Mouse (Mus musculus): ENCODE measurements around the gene Rev1. TPM values are rescaled to one million over a fixed set of nuclear protein-coding genes. Genes with fewer than 3 reads are reported as not detected.
"Not testable (repeated sequence)": the region's sequence is repeated elsewhere in the genome, so short reads cannot be mapped to it uniquely, and the experiment has no call there.

Gene Rev1
- polyA plus RNA-seq, 1 experiment from 2014 or later, result 35.8 TPM

DNA sequence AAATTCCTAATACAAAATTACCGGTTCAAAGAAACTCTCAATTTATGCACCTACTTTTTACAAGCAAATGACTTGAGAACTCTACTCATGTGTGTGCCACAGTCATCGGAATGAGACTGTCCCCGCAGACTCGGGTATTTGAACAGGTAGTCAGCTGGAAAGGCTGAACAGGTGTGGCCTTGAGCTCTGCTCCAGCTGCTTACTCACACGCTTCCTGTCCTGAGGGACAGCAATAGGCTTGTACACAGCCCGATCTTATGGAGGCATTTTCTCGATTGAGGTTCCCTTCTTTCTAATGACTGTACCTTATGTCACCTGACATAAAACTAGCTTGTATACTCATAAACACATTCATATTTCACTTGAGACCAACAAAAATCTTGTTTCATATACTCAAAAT is 19.8 kb downstream of the Rev1 start:
- Histone ChIP-seq H3K27me3 (ENCODE audit: control insufficient read depth, insufficient read depth, low read length) (no peaks in the 10 kb centered on the region), H3K4me2 (ENCODE audit: low read length) (no peak overlapping the region), H3K9me3 (ENCODE audit: control insufficient read depth, low read length) (no peaks in the 10 kb centered on the region), H3K36me3 (ENCODE audit: control insufficient read depth, insufficient read depth, low read length) (no peaks in the 10 kb centered on the region), H3K4me3 (replicated peaks; ENCODE audit: low read depth, low read length) (no peak overlapping the region), H3K4me1 (ENCODE audit: control insufficient read depth, insufficient read depth, low read length) (no peaks in the 10 kb centered on the region), H3K9ac (replicated peaks; ENCODE audit: low read length) (no peak overlapping the region), H3K27ac (replicated peaks; ENCODE audit: low read depth, low read length) (no peak overlapping the region)
- DNase-seq (no peak), ATAC-seq (ENCODE audit: low FRiP score, low TSS enrichment) (no peak)
- 93% methylated on average over 7 of the region's 7 CpGs for WGBS

DNA sequence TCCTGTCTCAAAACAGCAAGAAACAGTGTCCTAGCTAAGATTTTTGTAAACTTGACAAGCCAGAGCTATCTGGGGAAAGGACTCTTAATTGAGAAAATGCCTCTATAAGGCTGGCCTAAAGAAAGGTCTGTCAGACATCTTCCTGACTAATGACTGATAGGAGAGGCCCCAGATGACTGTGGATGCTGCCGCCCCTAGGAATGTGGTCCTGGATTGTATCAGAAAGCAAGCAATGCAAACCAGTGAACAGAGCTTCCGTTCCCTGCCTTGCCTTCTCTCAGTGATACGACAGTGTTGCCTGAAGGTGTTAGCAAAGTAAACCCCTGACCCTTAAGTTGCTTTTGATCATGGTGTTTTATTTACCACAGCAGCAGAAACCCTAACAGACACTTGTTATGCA is 25.8 kb downstream of the Rev1 start:
- no peaks in the 10 kb centered on the region for H3K9me3 ChIP-seq (ENCODE audit: control insufficient read depth, low read length)
- WGBS, result 87% methylated on average over 3 of the region's 3 CpGs

DNA sequence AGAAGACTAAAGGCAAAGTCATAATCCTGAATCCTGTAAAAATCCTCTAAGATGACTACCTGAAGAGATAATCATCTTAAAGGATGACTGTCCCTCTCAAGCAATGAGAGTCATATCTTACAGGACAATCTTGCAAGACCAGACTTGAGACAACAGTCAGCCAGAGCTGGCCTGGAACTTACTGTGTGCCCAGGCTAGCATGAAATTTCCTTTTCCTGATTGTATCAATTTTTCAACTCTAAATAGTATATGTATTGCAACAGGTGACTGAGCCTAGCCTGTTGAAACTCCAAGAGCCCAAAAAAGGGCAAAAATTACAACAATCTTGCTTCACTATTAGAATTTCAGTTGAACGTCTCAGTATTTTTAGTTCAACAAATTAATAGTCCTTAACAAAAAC is 26.4 kb downstream of the Rev1 start:
- Histone ChIP-seq H3K9ac (replicated peaks; ENCODE audit: low read length) (no peak overlapping the region), H3K27ac (replicated peaks; ENCODE audit: low read depth, low read length) (no peak overlapping the region), H3K4me2 (ENCODE audit: low read length) (no peak overlapping the region), H3K27me3 (ENCODE audit: control insufficient read depth, insufficient read depth, low read length) (no peaks in the 10 kb centered on the region), H3K4me1 (ENCODE audit: control insufficient read depth, insufficient read depth, low read length) (no peaks in the 10 kb centered on the region), H3K36me3 (ENCODE audit: control insufficient read depth, insufficient read depth, low read length) (peaks cover 16% of the 10 kb centered on the region; the same call in 1 of the 2 replicates), H3K4me3 (replicated peaks; ENCODE audit: low read depth, low read length) (no peak overlapping the region), H3K9me3 (ENCODE audit: control insufficient read depth, low read length) (no peaks in the 10 kb centered on the region)
- DNase-seq (no peak), ATAC-seq (ENCODE audit: low FRiP score, low TSS enrichment) (no peak)
- WGBS, result 96% methylated on average over 1 of the region's 1 CpGs

More for the DNA sequence above, 25.8 kb downstream of the Rev1 start:
- no peak for DNase-seq
- Histone ChIP-seq H3K4me3 (replicated peaks; ENCODE audit: low read depth, low read length) (no peak overlapping the region), H3K9ac (replicated peaks; ENCODE audit: low read length) (no peak overlapping the region), H3K36me3 (ENCODE audit: control insufficient read depth, insufficient read depth, low read length) (peaks cover 11% of the 10 kb centered on the region; the same call in 1 of the 2 replicates), H3K4me2 (ENCODE audit: low read length) (no peak overlapping the region), H3K27me3 (ENCODE audit: control insufficient read depth, insufficient read depth, low read length) (no peaks in the 10 kb centered on the region), H3K4me1 (ENCODE audit: control insufficient read depth, insufficient read depth, low read length) (no peaks in the 10 kb centered on the region), H3K27ac (replicated peaks; ENCODE audit: low read depth, low read length) (no peak overlapping the region)
- ATAC-seq (ENCODE audit: low FRiP score, low TSS enrichment), result no peak

DNA sequence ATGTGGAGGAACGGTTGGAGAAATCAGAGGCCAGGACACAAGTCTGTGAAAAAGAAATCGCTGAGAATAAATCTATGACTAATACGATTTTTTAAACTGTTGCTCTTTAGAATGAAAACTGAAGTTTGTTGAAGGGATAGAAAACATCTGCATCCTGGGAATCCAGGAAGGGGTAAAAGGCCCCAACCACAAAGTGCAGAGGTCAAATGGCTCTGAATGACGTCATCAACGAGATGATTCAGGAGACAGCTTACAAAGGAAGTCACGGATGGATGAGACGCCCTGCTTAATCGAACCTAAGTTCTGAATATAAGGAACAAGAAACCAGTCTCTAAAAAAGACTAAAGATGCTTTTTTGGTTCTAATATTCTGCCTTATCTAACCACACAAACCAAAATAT is 48.3 kb downstream of the Rev1 start:
- no peak for ATAC-seq (ENCODE audit: low FRiP score, low TSS enrichment)
- no peaks in the 10 kb centered on the region for H3K9me3 ChIP-seq (ENCODE audit: control insufficient read depth, low read length)
- 77% methylated on average over 8 of the region's 8 CpGs for WGBS
- H3K9ac ChIP-seq (replicated peaks; ENCODE audit: low read length), result no peak overlapping the region
- no peak overlapping the region for H3K4me3 ChIP-seq (replicated peaks; ENCODE audit: low read depth, low read length)
- no peaks in the 10 kb centered on the region for H3K27me3 ChIP-seq (ENCODE audit: control insufficient read depth, insufficient read depth, low read length)
- peaks cover 53% of the 10 kb centered on the region for H3K36me3 ChIP-seq (ENCODE audit: control insufficient read depth, insufficient read depth, low read length)
- no peaks in the 10 kb centered on the region for H3K4me1 ChIP-seq (ENCODE audit: control insufficient read depth, insufficient read depth, low read length)
- no peak overlapping the region for H3K27ac ChIP-seq (replicated peaks; ENCODE audit: low read depth, low read length)
- DNase-seq, result no peak
- no peak overlapping the region for H3K4me2 ChIP-seq (ENCODE audit: low read length)

DNA sequence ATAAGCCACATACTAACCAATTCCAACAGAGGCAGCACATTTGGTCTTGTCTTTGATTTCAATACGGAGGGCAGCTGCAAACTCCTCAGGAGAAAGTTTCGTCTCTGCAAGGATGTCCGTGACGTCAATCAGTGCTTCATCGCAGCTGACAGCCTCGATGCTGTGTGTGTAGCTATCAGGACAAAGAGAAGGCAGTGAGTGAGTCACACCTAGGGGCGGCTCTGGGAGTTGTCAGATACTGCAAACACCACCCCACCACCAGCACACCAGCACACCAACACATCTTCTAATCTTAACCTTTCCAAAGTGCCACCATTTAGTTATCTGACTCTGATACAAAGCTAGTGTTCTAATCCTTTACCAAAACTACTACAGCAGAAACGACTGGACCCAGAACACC is 58.3 kb downstream of the Rev1 start:
- ATAC-seq (ENCODE audit: low FRiP score, low TSS enrichment) (no peak), DNase-seq (no peak)
- no peaks in the 10 kb centered on the region for H3K27me3 ChIP-seq (ENCODE audit: control insufficient read depth, insufficient read depth, low read length)
- H3K9me3 ChIP-seq (ENCODE audit: control insufficient read depth, low read length), result no peaks in the 10 kb centered on the region
- H3K4me3 ChIP-seq (replicated peaks; ENCODE audit: low read depth, low read length), result no peak overlapping the region
- 90% methylated on average over 8 of the region's 8 CpGs for WGBS
- H3K9ac ChIP-seq (replicated peaks; ENCODE audit: low read length), result no peak overlapping the region
- H3K27ac ChIP-seq (replicated peaks; ENCODE audit: low read depth, low read length), result no peak overlapping the region
- H3K4me1 ChIP-seq (ENCODE audit: control insufficient read depth, insufficient read depth, low read length), result no peaks in the 10 kb centered on the region
- H3K36me3 ChIP-seq (ENCODE audit: control insufficient read depth, insufficient read depth, low read length), result peaks cover 63% of the 10 kb centered on the region
- H3K4me2 ChIP-seq (ENCODE audit: low read length), result no peak overlapping the region

DNA sequence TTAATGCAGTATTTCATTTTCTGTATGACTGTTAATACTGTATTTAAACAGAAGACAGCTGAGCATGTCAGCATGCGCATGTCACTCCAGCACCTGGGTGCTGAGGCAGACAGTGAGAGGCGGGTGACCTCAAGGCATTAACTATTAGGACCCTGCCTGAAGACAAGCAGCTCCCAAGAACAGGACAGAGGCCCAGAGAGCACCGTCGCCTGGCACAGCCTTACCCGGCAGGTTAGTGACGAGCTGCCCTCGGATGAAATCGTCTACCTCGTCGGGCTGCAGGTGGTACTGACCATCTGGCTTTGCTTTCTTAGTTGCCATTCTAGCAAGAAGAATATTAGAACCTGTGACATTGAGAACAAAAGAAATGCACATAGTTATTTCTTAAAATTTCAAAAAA is 62.3 kb downstream of the Rev1 start:
- H3K4me2 ChIP-seq (ENCODE audit: low read length), result no peak overlapping the region
- H3K4me1 ChIP-seq (ENCODE audit: control insufficient read depth, insufficient read depth, low read length), result no peaks in the 10 kb centered on the region
- H3K27ac ChIP-seq (replicated peaks; ENCODE audit: low read depth, low read length), result no peak overlapping the region
- ATAC-seq (ENCODE audit: low FRiP score, low TSS enrichment), result no peak
- H3K4me3 ChIP-seq (replicated peaks; ENCODE audit: low read depth, low read length), result no peak overlapping the region
- H3K9ac ChIP-seq (replicated peaks; ENCODE audit: low read length), result no peak overlapping the region
- H3K27me3 ChIP-seq (ENCODE audit: control insufficient read depth, insufficient read depth, low read length), result no peaks in the 10 kb centered on the region
- no peak for DNase-seq
- H3K9me3 ChIP-seq (ENCODE audit: control insufficient read depth, low read length), result no peaks in the 10 kb centered on the region
- WGBS, result 95% methylated on average over 10 of the region's 10 CpGs
- H3K36me3 ChIP-seq (ENCODE audit: control insufficient read depth, insufficient read depth, low read length), result peaks cover 64% of the 10 kb centered on the region

DNA sequence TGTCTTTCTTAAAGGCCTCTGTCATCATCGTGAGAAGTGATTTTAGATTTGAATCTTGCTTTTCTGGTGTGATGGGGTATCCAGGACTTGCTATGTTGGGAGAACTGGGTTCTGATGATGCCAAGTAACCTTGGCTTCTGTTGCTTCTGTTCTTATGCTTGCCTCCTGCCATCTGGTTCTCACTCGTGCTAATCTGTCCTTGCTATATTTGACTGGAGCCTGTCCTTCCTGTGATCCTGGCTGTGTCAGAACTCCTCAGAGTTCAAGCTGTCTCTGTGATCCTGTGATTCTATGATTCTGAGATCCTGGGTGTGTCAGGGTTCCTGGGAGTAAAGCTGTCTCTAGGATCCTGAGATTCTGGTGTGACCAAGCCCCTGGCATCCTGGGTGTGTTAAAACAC is 67.4 kb downstream of the Rev1 start:
- not testable (repeated sequence) for DNase-seq; ATAC-seq (ENCODE audit: low FRiP score, low TSS enrichment); H3K9ac ChIP-seq (replicated peaks; ENCODE audit: low read length); H3K9me3 ChIP-seq (ENCODE audit: control insufficient read depth, low read length); H3K4me3 ChIP-seq (replicated peaks; ENCODE audit: low read depth, low read length); H3K4me2 ChIP-seq (ENCODE audit: low read length); H3K4me1 ChIP-seq (ENCODE audit: control insufficient read depth, insufficient read depth, low read length); H3K27me3 ChIP-seq (ENCODE audit: control insufficient read depth, insufficient read depth, low read length); H3K27ac ChIP-seq (replicated peaks; ENCODE audit: low read depth, low read length)
- WGBS, result 96% methylated on average over 2 of the region's 2 CpGs
- H3K36me3 ChIP-seq (ENCODE audit: control insufficient read depth, insufficient read depth, low read length), result peaks cover 73% of the 10 kb centered on the region

DNA sequence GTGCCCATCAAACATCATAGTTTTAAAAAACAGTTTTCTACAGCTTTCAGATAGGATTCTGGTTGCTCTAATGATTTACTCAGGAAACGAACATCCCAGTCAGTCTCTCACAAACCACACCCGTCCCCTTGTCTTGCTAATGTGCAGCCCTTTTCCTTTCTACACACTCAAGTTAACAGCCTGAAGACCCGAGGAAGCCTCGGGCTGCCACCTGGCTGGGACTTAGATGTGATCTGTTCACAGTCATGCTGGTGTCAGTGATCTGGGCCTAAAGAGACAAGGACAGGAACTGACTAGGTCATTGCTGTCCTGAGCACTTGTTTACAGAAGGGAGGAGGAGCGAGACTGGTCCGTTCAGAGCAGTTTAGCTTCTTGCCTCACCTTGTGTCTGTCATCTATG is 71.2 kb downstream of the Rev1 start:
- Histone ChIP-seq H3K9ac (replicated peaks; ENCODE audit: low read length) (no peak overlapping the region), H3K27ac (replicated peaks; ENCODE audit: low read depth, low read length) (no peak overlapping the region), H3K4me1 (ENCODE audit: control insufficient read depth, insufficient read depth, low read length) (no peaks in the 10 kb centered on the region), H3K9me3 (ENCODE audit: control insufficient read depth, low read length) (no peaks in the 10 kb centered on the region), H3K4me3 (replicated peaks; ENCODE audit: low read depth, low read length) (no peak overlapping the region), H3K36me3 (ENCODE audit: control insufficient read depth, insufficient read depth, low read length) (peaks cover 80% of the 10 kb centered on the region), H3K27me3 (ENCODE audit: control insufficient read depth, insufficient read depth, low read length) (no peaks in the 10 kb centered on the region), H3K4me2 (ENCODE audit: low read length) (no peak overlapping the region)
- 89% methylated on average over 6 of the region's 6 CpGs for WGBS
- ATAC-seq (ENCODE audit: low FRiP score, low TSS enrichment) (no peak), DNase-seq (no peak)

DNA sequence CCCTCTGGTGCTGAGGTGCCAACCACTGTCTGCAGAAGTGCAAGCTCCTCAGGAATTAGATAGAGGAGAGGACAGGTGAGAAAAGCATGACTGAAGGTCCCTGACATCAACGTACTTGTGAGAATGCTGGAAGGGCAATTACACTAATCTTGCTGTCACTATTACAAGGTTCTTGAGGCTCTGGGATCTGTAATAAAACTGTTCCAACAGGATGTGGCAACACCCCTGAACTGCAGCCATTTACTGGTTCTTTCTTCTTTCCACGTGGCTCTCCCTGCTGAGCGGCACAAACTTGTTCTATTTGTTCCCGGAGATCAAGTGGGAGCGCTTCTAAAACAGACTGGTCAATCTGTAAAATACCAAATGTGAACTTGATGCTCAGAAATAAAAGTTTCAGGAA is 74.4 kb downstream of the Rev1 start:
- no peaks in the 10 kb centered on the region for H3K27me3 ChIP-seq (ENCODE audit: control insufficient read depth, insufficient read depth, low read length)
- ATAC-seq (ENCODE audit: low FRiP score, low TSS enrichment), result no peak

More for the DNA sequence above, 74.4 kb downstream of the Rev1 start:
- no peak overlapping the region for H3K4me2 ChIP-seq (ENCODE audit: low read length)
- H3K9me3 ChIP-seq (ENCODE audit: control insufficient read depth, low read length), result no peaks in the 10 kb centered on the region
- no peak overlapping the region for H3K27ac ChIP-seq (replicated peaks; ENCODE audit: low read depth, low read length)
- no peak overlapping the region for H3K9ac ChIP-seq (replicated peaks; ENCODE audit: low read length)
- H3K36me3 ChIP-seq (ENCODE audit: control insufficient read depth, insufficient read depth, low read length), result peaks cover 93% of the 10 kb centered on the region
- H3K4me3 ChIP-seq (replicated peaks; ENCODE audit: low read depth, low read length), result no peak overlapping the region
- 97% methylated on average over 5 of the region's 5 CpGs for WGBS
- no peak for DNase-seq
- no peaks in the 10 kb centered on the region for H3K4me1 ChIP-seq (ENCODE audit: control insufficient read depth, insufficient read depth, low read length)
